Mouse (Mus musculus) intestine, embryonic 16.5 days (tissue): ENCODE data around the gene Mfsd6. TPM values are rescaled to one million over a fixed set of nuclear protein-coding genes. Genes with fewer than 3 reads are reported as not detected.

Experiments used
- ATAC-seq: fragments of 200-750 bp; cut with Nextera tagmentation; 2 replicates; pipeline ENCODE4 v1.8.0; 2017; ENCODE audit warnings: moderate TSS enrichment, moderate library complexity
- H3K27ac ChIP-seq: fragments of 300-500 bp; sonication (generic); 2 replicates; pipeline ENCODE4 v1.5.1; 2014; ENCODE audit warnings: mild to moderate bottlenecking, low read length
- H3K27me3 ChIP-seq: fragments of 300-500 bp; sonication (generic); replicated peaks from 2 replicates; pipeline ENCODE4 v1.6.1; 2014; ENCODE audit warnings: low read length, control low read depth, mixed read lengths; ENCODE audit not compliant: control insufficient read depth, insufficient read depth
- H3K36me3 ChIP-seq: fragments of 300-500 bp; sonication (generic); 2 replicates; pipeline ENCODE4 v1.6.1; 2014; ENCODE audit warnings: low read length, control low read depth; ENCODE audit not compliant: control insufficient read depth, insufficient read depth
- H3K4me1 ChIP-seq: fragments of 300-500 bp; sonication (generic); 2 replicates; pipeline ENCODE4 v1.6.1; 2014; ENCODE audit warnings: low read length, control low read depth, mixed read lengths; ENCODE audit not compliant: control insufficient read depth, insufficient read depth
- H3K4me2 ChIP-seq: fragments of 300-500 bp; sonication (generic); 2 replicates; pipeline ENCODE4 v1.6.1; 2014; ENCODE audit warnings: low read depth, low read length, control low read depth
- H3K4me3 ChIP-seq: fragments of 300-500 bp; sonication (generic); 2 replicates; pipeline ENCODE4 v1.5.1; 2014; ENCODE audit warnings: mild to moderate bottlenecking, low read length
- H3K9ac ChIP-seq: fragments of 300-500 bp; sonication (generic); 2 replicates; pipeline ENCODE4 v1.6.1; 2014; ENCODE audit warnings: low read depth, low read length
- H3K9me3 ChIP-seq: fragments of 300-500 bp; sonication (generic); 2 replicates; pipeline ENCODE4 v1.6.1; 2016; ENCODE audit warnings: low read length, control low read depth; ENCODE audit not compliant: control insufficient read depth
- WGBS: fragments of 180-500 bp; shearing (Covaris S2); extraction: QIAGEN DNeasy Blood & Tissue Kit; methylation state at CpG from one replicate; pipeline ENCODE4 v1.1.7; 2014; 5-methylcytosine and 5-hydroxymethylcytosine counted together
- polyA plus RNA-seq: library from polyadenylated mRNA; unstranded; fragments of >200 nt; fragmentation: Nextera tagmentation; extraction: Ambion mirVana; gene quantifications from 2 replicates; pipeline ENCODE4 v1.2.1, GENCODE M21; 2015

Gene Mfsd6
- polyA plus RNA-seq, 1 experiment from 2014 or later: 3.6 TPM

DNA sequence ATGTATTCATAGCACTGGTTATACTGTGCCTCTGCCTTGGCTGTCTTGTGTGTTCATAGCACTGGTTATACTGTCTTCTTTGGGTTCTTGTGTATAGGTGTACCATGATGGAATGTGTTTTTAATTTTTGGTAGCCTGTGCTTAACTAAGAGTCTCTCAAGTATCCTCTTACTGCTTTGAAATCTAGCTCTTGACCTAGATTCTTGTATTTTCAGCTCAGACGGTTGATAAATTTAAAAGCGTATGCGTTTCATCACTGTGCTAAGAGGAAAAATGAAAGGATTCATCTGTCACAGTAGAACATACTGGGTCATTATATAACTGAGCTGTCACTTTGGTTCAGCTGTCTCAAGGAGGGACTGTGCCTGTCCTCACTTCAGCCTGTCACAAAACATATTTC is 91.3 kb downstream of the Mfsd6 start:
- no peak overlapping the region for H3K27ac ChIP-seq
- H3K27me3 ChIP-seq: no peaks in the 10 kb centered on the region
- ATAC-seq: no peak
- 0 out of 2 replicates have a peak, but pooled peaks cover 2% of the 10 kb centered on the region for H3K36me3 ChIP-seq
- H3K9me3 ChIP-seq: no peaks in the 10 kb centered on the region
- no peak overlapping the region for H3K4me3 ChIP-seq
- 91% methylated on average over 3 of the region's 3 CpGs for WGBS
- no peak overlapping the region for H3K4me2 ChIP-seq
- H3K4me1 ChIP-seq: peaks cover 6% of the 10 kb centered on the region
- H3K9ac ChIP-seq: no peak overlapping the region

GRCm38 (mm10) chr1:52634251-52634650 is 93.0 kb downstream of the Mfsd6 start:
- peaks cover 6% of the 10 kb centered on the region for H3K4me1 ChIP-seq
- no peak overlapping the region for H3K4me2 ChIP-seq
- no peaks in the 10 kb centered on the region for H3K9me3 ChIP-seq
- H3K27ac ChIP-seq: no peak overlapping the region
- ATAC-seq: no peak
- no peak overlapping the region for H3K4me3 ChIP-seq
- H3K9ac ChIP-seq: no peak overlapping the region
- H3K27me3 ChIP-seq: no peaks in the 10 kb centered on the region
- H3K36me3 ChIP-seq: 0 out of 2 replicates have a peak, but pooled peaks cover 2% of the 10 kb centered on the region
- WGBS: 89% methylated on average over 6 of the region's 6 CpGs

GRCm38 (mm10) chr1:52631570-52631969 is 95.7 kb downstream of the Mfsd6 start:
- no peaks in the 10 kb centered on the region for H3K27me3 ChIP-seq
- no peaks in the 10 kb centered on the region for H3K9me3 ChIP-seq
- peaks cover 6% of the 10 kb centered on the region for H3K4me1 ChIP-seq
- H3K9ac ChIP-seq: 0 out of 2 replicates have a peak overlapping the region, but pooled peaks have one; percentile 85
- H3K27ac ChIP-seq: no peak overlapping the region
- WGBS: 61% methylated on average over 2 of the region's 2 CpGs
- ATAC-seq: no peak
- peak overlapping the region; percentile 67 for H3K4me2 ChIP-seq
- H3K36me3 ChIP-seq: no peaks in the 10 kb centered on the region
- H3K4me3 ChIP-seq: peak overlapping the region; percentile 97

DNA sequence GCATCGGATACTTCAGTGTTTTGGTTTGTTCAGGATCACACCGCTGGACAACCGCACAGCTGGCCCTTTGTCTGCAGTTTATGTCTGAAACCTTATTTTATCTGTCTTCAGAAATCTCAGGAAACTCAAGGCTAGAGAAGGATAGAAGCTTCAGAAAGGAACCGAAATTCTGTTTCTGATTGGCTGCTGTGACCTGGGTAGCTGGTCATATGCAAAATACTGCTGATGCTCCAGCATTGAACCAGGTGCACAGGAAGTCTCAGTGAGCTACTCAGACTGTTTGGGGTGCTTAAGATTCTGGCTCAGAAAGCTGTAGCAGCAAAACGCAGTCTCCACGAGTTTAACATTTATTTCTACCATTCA is 96.3 kb downstream of the Mfsd6 start:
- peaks cover 6% of the 10 kb centered on the region for H3K4me1 ChIP-seq
- ATAC-seq: peak; percentile 89
- H3K9me3 ChIP-seq: no peaks in the 10 kb centered on the region
- peak overlapping the region; percentile 67 for H3K4me2 ChIP-seq
- WGBS: 0% methylated on average over 6 of the region's 6 CpGs
- H3K4me3 ChIP-seq: peak overlapping the region; percentile 97
- H3K9ac ChIP-seq: peak overlapping the region; percentile 85
- H3K27ac ChIP-seq: peak overlapping the region; percentile 83
- H3K36me3 ChIP-seq: no peaks in the 10 kb centered on the region
- H3K27me3 ChIP-seq: no peaks in the 10 kb centered on the region

DNA sequence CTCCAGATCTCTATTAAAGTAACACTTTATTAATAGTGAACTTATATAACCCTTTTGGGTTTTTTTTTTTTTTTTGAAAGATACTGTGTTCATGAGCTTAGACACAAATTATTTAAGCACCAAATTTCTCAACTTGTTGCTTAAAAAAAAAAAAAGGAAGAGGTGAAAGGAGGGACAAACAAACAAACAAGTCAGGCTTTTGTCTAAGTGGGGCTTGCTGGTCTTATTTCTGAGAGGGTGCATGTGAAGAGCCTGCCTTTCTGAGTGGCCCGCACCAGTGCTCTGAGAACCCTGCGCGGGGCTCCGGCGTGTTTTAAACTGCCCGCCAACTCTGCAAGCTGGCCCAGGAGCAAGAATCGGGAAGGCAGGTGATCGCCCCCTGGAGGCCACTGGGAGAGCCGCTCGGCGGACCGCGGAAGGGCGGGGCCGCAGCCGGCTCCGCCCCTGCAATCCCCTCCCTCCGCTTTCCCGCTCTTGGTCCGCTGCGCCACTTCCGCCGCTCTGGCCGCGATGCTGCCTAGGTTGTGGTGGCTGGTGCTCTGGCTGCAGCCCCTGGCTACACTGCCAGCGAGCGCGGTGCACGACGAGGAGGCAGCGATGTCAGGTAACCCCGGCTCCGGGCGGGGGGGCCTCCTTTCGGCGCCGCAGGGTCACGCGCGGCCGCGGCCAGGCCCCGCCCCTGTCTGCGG is 96.9 kb downstream of the Mfsd6 start, which contains the start of gene Nemp2:
Gene Nemp2 (plus strand): TSS at position 456 of the 689 bp plus-strand sequence.
- under 1% methylated on average over 44 of the region's 44 CpGs for WGBS
- Histone ChIP-seq H3K27me3 (no peaks in the 10 kb centered on the region), H3K36me3 (no peaks in the 10 kb centered on the region), H3K4me2 (peak within 1 kb of the TSS; percentile 67), H3K4me1 (peaks cover 6% of the 10 kb centered on the region), H3K9me3 (no peaks in the 10 kb centered on the region), H3K9ac (peak within 1 kb of the TSS; percentile 85), H3K27ac (peak within 1 kb of the TSS; percentile 83), H3K4me3 (peak within 1 kb of the TSS; percentile 97)
- ATAC-seq: peak; percentile 95

- no peak for ATAC-seq
- Histone ChIP-seq H3K4me1 (no peaks in the 10 kb centered on the region), H3K4me2 (no peak overlapping the region)
Observed at GRCm38 (mm10) chr1:52620442-52620841, 106.8 kb downstream of the Mfsd6 start.

GRCm38 (mm10) chr1:52618217-52618616 is 109.0 kb downstream of the Mfsd6 start:
- Histone ChIP-seq H3K9ac (no peak overlapping the region), H3K27ac (no peak overlapping the region), H3K36me3 (no peaks in the 10 kb centered on the region), H3K9me3 (no peaks in the 10 kb centered on the region), H3K4me3 (no peak overlapping the region), H3K4me2 (no peak overlapping the region), H3K4me1 (no peaks in the 10 kb centered on the region), H3K27me3 (no peaks in the 10 kb centered on the region)
- 49% methylated on average over 1 of the region's 1 CpGs for WGBS
- ATAC-seq: no peak

More at GRCm38 (mm10) chr1:52620442-52620841, 106.8 kb downstream of the Mfsd6 start:
- Histone ChIP-seq H3K4me3 (no peak overlapping the region), H3K36me3 (no peaks in the 10 kb centered on the region), H3K27me3 (no peaks in the 10 kb centered on the region), H3K9ac (no peak overlapping the region), H3K9me3 (no peaks in the 10 kb centered on the region), H3K27ac (no peak overlapping the region)

- no peaks in the 10 kb centered on the region for H3K36me3 ChIP-seq
- no peaks in the 10 kb centered on the region for H3K9me3 ChIP-seq
- H3K9ac ChIP-seq: no peak overlapping the region
- H3K27ac ChIP-seq: no peak overlapping the region
- no peak overlapping the region for H3K4me2 ChIP-seq
- H3K4me1 ChIP-seq: no peaks in the 10 kb centered on the region
- ATAC-seq: no peak
- no peaks in the 10 kb centered on the region for H3K27me3 ChIP-seq
- WGBS: 93% methylated on average over 4 of the region's 4 CpGs
- H3K4me3 ChIP-seq: no peak overlapping the region
Observed at GRCm38 (mm10) chr1:52608486-52608885, 118.8 kb downstream of the Mfsd6 start.

GRCm38 (mm10) chr1:52607700-52608099 is 119.6 kb downstream of the Mfsd6 start:
- Histone ChIP-seq H3K9me3 (no peaks in the 10 kb centered on the region), H3K4me3 (no peak overlapping the region), H3K9ac (no peak overlapping the region), H3K27me3 (no peaks in the 10 kb centered on the region), H3K4me1 (no peaks in the 10 kb centered on the region), H3K36me3 (no peaks in the 10 kb centered on the region), H3K27ac (no peak overlapping the region), H3K4me2 (no peak overlapping the region)
- 85% methylated on average over 1 of the region's 1 CpGs for WGBS
- ATAC-seq: no peak
